Mouse (Mus musculus): ENCODE measurements around the gene P4htm.
"Not testable (repeated sequence)": the region's sequence is repeated elsewhere in the genome, so short reads cannot be mapped to it uniquely, and the experiment has no call there.

The P4htm gene

GRCm38 (mm10) chr9:108596998-108597764 is at the start of gene P4htm:
Gene P4htm (minus strand): TSS chr9:108597667.
- DNase-seq (ENCODE audit: inconsistent age in 2 of 2, low spot score in 1 of 2): peak; percentile 73 to 88

- DNase-seq (ENCODE audit: inconsistent age in 2 of 2, low spot score in 1 of 2): no peak
These were observed 42.4 kb upstream of the P4htm start for GRCm38 (mm10) chr9:108639825-108640224.

- DNase-seq (ENCODE audit: inconsistent age in 2 of 2, low spot score in 1 of 2): no peak
These were observed 37.9 kb upstream of the P4htm start for GRCm38 (mm10) chr9:108635415-108635814.

GRCm38 (mm10) chr9:108633846-108634245 is 36.4 kb upstream of the P4htm start:
- DNase-seq (ENCODE audit: inconsistent age in 2 of 2, low spot score in 1 of 2): no peak

DNA sequence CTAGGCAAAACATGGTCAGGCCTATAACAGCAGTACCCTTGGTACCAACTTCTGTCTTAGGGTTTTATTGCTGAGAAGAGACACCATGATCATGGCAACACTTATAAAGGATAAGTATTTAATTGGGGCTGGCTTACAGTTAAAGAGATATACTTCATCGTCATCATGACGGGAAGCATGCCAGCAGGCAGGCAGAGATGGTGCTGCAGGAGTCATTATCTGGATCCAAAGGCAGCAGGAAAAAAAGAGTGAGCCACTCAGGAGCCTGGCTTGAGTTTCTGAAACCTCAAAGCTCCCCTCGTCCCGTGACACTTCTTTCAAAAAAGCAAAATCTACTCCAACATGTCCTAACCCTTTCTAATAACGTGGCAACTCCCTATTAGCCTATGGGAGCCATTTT is 34.9 kb upstream of the P4htm start:
- DNase-seq (ENCODE audit: inconsistent age in 2 of 2, low spot score in 1 of 2): no peak

- no peak for DNase-seq (ENCODE audit: inconsistent age in 2 of 2, low spot score in 1 of 2)
These were observed 34.3 kb upstream of the P4htm start for GRCm38 (mm10) chr9:108631631-108632256.

DNA sequence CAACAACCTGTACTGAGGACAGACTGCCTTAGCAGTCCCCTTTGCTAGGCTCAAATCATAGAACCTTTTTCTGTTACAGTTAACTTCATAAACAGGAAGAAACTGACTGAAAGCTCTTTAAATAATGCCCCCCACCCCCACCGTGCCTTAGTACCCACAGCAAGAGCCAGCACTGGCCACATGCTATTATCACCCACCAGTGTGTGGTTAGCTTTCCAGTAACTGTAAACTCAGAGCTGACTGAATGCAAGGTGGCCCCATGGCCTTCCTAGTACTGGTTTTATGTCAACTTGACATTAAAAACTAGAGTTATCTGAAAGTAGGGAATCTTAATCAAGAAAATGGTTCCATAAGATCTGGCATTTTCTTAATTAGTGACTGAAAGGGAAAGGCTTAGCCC is 33.2 kb upstream of the P4htm start:
- no peak for DNase-seq (ENCODE audit: inconsistent age in 2 of 2, low spot score in 1 of 2)

DNA sequence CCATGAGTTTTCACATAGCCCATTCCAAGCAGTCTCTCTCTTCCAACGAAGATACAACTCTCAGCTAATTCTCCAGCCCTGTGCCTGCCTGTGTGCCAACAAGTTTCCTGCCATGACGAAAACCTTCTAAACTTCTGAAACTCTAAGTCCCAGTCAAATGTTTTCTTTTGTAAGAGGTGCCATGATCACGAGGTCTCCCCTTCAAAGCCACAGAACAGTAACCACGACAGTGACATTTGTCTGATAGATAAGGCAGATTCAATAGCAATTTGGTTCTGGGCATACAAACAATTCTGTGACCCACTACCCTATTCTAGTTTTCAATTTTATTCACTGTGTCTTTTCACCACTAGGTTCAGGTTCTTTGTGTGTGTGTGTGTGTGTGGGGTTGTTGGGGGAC is 30.7 kb upstream of the P4htm start:
- no peak for DNase-seq (ENCODE audit: inconsistent age in 2 of 2, low spot score in 1 of 2)

GRCm38 (mm10) chr9:108626498-108626897 is 29.0 kb upstream of the P4htm start:
- no peak for DNase-seq (ENCODE audit: inconsistent age in 2 of 2, low spot score in 1 of 2)

- no peak for DNase-seq (ENCODE audit: inconsistent age in 2 of 2, low spot score in 1 of 2)
These were observed 19.8 kb upstream of the P4htm start for GRCm38 (mm10) chr9:108617301-108617700.

DNA sequence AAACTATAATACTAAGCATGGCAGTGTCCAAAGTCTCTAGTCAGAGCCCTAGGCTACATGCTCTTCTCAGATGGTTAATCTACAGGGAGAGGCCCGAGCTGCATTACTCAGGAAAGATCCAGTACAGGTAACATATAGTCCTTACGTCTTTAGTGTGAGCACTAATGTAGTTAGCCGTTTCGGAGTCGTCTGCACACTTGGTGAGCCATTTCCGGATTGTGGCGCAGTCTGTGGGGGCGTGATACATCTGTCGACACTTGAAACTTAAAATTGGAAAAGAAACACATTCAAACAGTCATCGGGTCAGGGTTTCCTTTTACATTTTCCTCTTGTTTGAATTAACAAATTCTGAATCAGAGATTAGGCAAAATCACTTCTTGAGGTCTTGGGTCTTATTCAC is 14.0 kb upstream of the P4htm start:
- DNase-seq (ENCODE audit: inconsistent age in 2 of 2, low spot score in 1 of 2): no peak

DNA sequence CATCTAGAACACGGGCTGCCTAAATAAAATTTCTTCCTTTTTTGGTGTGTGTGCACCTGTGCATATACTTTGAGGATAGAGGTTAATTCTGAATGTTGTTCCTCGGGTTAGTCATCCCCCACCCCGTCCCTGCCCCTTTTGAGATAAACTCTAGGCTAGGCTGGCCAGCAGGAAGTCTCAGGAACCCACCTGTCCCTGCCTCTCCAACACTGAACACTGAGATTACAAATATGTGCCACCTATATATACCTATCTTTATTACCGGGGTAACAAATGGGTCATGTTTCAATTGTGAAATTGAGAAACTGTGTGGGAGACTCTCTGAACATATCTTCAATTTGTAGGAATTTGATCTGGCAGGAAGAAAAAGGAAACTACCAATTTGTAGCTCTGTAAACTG is 11.4 kb upstream of the P4htm start:
- no peak for DNase-seq (ENCODE audit: inconsistent age in 2 of 2, low spot score in 1 of 2)

DNA sequence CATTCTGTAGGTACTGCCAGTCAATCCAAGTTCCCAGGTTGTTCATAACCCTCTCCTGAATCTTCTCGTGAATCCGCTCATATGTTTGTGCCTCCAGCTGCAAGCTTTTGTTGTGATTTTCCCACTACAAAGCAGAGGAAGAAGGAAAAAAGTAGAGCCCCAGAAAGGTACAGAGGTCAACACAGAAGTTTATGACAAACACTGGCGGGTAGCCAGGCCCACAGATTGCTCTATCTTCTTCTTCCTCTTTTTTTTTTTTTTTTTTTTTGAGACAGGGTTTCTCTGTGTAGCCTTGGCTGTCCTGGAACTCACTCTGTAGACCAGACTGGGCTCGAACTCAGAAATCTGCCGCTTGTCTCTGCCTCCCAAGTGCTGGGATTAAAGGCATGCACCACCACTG is 10.5 kb upstream of the P4htm start:
- DNase-seq (ENCODE audit: inconsistent age in 2 of 2, low spot score in 1 of 2): not testable (repeated sequence)

GRCm38 (mm10) chr9:108601986-108602385 is 4.5 kb upstream of the P4htm start:
- DNase-seq (ENCODE audit: inconsistent age in 2 of 2, low spot score in 1 of 2): no peak

- DNase-seq (ENCODE audit: inconsistent age in 2 of 2, low spot score in 1 of 2): no peak
These were observed 2.5 kb upstream of the P4htm start for GRCm38 (mm10) chr9:108600011-108600410.

- DNase-seq (ENCODE audit: inconsistent age in 2 of 2, low spot score in 1 of 2): no peak
These were observed 1.6 kb upstream of the P4htm start for GRCm38 (mm10) chr9:108599021-108599566.

DNA sequence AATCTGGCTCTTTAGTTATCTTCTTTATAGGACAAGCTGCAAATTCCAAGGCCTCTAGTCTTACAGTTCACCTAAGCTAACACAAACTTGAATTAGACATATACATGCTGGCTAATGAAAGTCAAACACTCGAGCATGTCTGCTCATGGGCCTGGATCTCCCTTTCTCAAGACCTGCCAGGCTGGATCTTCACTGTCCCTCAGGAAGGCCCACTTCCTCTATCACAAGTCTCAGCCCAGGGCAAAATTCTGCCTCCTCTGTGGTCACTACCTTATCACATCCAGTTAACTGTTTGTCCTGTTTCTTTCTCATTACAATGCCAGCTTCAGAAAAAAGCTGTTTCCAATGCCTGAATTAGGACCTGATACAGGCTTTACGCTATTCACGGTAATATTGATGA is 3.1 kb downstream of the P4htm start:
- DNase-seq (ENCODE audit: inconsistent age in 2 of 2, low spot score in 1 of 2): no peak

DNA sequence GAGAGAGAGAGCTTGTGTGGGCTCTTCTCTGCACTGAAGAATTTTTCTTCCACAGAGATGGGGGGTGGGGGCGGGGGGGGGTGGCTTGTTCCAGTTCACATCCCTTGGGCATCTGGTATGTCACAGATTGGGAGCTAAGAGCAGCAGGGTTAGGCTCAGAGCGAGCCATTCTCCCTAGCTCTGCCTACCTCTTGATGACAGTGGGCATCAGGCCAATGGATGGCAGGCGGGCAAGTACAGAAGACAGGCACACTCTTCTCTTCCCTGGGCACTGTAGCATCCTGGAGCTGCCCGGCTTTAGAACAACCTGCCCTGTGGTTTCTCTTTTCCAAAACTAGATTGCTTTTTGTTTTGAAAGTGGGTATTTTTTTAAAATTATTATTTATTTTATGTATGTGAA is 6.0 kb downstream of the P4htm start:
- DNase-seq (ENCODE audit: inconsistent age in 2 of 2, low spot score in 1 of 2): no peak

DNA sequence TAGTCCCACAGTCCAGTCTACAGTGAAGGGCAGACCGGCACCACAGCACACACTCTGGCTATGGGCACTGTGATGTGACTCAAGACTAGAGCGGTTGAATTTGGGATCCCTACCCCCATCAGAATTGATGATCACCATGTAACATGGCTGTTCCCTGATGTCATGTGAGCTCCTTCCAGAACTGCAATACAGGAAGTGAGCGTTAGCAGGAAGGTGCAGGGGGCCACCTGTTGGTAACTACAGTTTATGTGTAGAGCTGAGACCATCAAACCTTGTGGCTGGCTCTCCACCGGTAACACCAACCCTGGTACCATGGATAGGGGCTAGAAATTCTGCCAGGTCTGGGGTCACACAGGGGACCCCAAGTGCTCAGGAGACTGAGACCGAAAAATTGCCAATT is 8.2 kb downstream of the P4htm start:
- DNase-seq (ENCODE audit: inconsistent age in 2 of 2, low spot score in 1 of 2): peak in 1 of 2 experiments; percentile 20

DNA sequence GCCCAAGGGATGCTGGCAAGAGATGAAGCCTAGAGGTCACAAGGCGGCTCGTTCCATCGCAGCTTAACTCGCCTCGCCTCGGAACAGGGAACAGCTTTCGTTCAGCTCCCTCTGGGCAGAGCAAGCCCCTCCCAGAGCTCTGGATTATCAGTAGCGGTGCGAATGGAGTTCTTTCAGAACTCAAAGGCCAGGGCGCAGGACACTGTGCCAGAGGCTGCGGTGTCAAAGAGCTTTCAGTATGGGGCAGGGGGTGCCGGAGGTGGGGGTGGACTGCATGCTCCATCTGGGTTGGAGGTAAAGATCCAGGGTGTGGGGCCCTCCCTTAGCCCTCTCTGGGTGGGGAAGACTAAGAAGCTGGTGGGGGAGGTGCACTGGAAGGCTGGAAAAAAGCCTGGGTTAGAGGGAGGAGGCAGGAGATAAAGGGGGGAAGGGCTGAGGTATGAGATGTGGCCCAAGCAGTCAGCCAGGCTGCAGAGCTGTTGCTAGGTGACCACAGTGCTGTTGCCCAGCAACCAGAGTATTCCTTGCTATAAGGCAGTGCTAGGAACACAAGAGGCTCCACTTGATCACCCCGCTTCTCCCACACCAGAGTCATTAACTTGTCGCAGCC is 9.8 kb downstream of the P4htm start:
- DNase-seq (ENCODE audit: inconsistent age in 2 of 2, low spot score in 1 of 2): peak; percentile 68 to 79

- DNase-seq (ENCODE audit: inconsistent age in 2 of 2, low spot score in 1 of 2): peak; percentile 70 to 86
These were observed 18.1 kb downstream of the P4htm start for GRCm38 (mm10) chr9:108579344-108579690.
